ENCODE assay signal across 17 mouse cellular contexts in the genomic region with DNA sequence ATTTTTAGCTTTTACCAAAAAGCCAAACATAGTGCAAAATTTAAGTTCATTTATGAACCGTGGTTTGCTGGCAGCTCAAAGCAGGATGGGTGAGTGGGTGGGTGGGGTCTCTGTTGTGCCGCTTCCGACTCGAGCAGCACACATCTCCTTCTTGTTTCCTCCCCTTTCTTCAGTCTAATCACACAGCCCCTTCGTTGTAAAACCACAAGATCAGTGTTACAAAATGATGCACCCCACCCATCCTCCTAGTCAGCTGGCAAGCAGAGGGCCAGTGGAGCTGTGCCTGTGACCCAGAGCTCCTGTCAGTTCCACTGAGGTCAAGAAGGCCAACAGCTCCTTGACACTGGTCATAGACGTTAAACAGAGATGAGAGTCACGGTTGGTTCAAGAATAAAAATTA. TPM values are rescaled to one million over a fixed set of nuclear protein-coding genes. Genes with fewer than 3 reads are reported as not detected.
DNase-seq lines count a peak whose midpoint lies in the region; ATAC-seq and TF ChIP-seq lines count a peak whose summit lies in the region.
"Had no signal": no experiment of that assay in that cellular context is flagged by ENCODE, and none has a peak within 500 bp of the region (broad histone marks: within the 10 kb centered on the region; RNA-seq: fewer than 3 reads in every experiment).

No protein-coding gene starts in this region.

- peaks cover 51% of the 10 kb centered on the region for H3K4me1 ChIP-seq in heart, adult 2 months (ENCODE audit: control insufficient read depth, insufficient read depth, low read length)
- no peaks in the 10 kb centered on the region for H3K4me1 ChIP-seq in hindbrain, embryonic 11.5 days (replicated peaks; ENCODE audit: control insufficient read depth, insufficient read depth, low read length)
- H3K4me1 ChIP-seq in hindbrain, embryonic 13.5 days (replicated peaks): peaks cover 19% of the 10 kb centered on the region

- H3K27ac ChIP-seq in heart, adult 2 months: peak overlapping the region; percentile 50
- no peak overlapping the region for H3K27ac ChIP-seq in hindbrain, embryonic 11.5 days (ENCODE audit: low read depth, low read length)
- H3K27ac ChIP-seq in hindbrain, embryonic 13.5 days: no peak overlapping the region
- H3K27ac ChIP-seq: forebrain, embryonic 15.5 days; intestine, embryonic 15.5 days; limb, embryonic 15.5 days had no signal

- WGBS in heart, adult 2 months: 29% methylated on average over 7 of the region's 7 CpGs
- WGBS in hindbrain, embryonic 11.5 days: 87% methylated on average over 7 of the region's 7 CpGs
- 81% methylated on average over 7 of the region's 7 CpGs for WGBS in hindbrain, embryonic 13.5 days

- ATAC-seq in granulocyte monocyte progenitor cell, adult 5-6 weeks (replicated peaks; ENCODE audit: poor library complexity, severe bottlenecking): peak; percentile 82
- ATAC-seq in neutrophil, adult 5-6 weeks (ENCODE audit: extremely low read depth, insufficient number of reproducible peaks, low FRiP score, poor library complexity, severe bottlenecking): peak; percentile 34; the same call in 1 of the 2 replicates
- no peak for ATAC-seq in hindbrain, embryonic 11.5 days (ENCODE audit: low FRiP score)
- no peak for ATAC-seq in hindbrain, embryonic 13.5 days (ENCODE audit: low FRiP score)
- ATAC-seq: forebrain, embryonic 15.5 days; intestine, embryonic 15.5 days had no signal

- peaks cover 31% of the 10 kb centered on the region for H3K36me3 ChIP-seq in heart, adult 2 months (ENCODE audit: control insufficient read depth, insufficient read depth, low read length)
- H3K36me3 ChIP-seq in hindbrain, embryonic 11.5 days (ENCODE audit: control insufficient read depth, insufficient read depth, low read length): no peaks in the 10 kb centered on the region
- no peaks in the 10 kb centered on the region for H3K36me3 ChIP-seq in hindbrain, embryonic 13.5 days
- H3K36me3 ChIP-seq: forebrain, embryonic 15.5 days; intestine, embryonic 15.5 days; limb, embryonic 15.5 days had no signal

- H3K4me2 ChIP-seq in hindbrain, embryonic 11.5 days (replicated peaks; ENCODE audit: low read depth, low read length): no peak overlapping the region
- H3K4me2 ChIP-seq in hindbrain, embryonic 13.5 days: no peak overlapping the region
- H3K4me2 ChIP-seq: forebrain, embryonic 15.5 days; intestine, embryonic 15.5 days; limb, embryonic 15.5 days had no signal

- DNase-seq in heart, adult 2 months: peak in 1 of 2 experiments; percentile 56
- DNase-seq in heart, postnatal 10 days: no peak
- DNase-seq in B cell, adult 2 months: peak; percentile 54 to 58
- DNase-seq in Muller cell, postnatal 12 days (ENCODE audit: inconsistent ontology term): no peak
- no peak for DNase-seq in hindbrain, embryonic 11.5 days (ENCODE audit: low spot score)
- DNase-seq: cerebellum, postnatal 10 days; gastrocnemius, postnatal 10 days; heart, postnatal 14 days; kidney, postnatal 14 days; layer of hippocampus, postnatal 36 days; right cerebral cortex, postnatal 14 days had no signal

- no peak overlapping the region for H3K9ac ChIP-seq in heart, adult 2 months (ENCODE audit: low read depth, low read length)
- no peak overlapping the region for H3K9ac ChIP-seq in hindbrain, embryonic 11.5 days (ENCODE audit: low read depth, low read length)
- H3K9ac ChIP-seq in hindbrain, embryonic 13.5 days: no peak overlapping the region
- H3K9ac ChIP-seq: forebrain, embryonic 15.5 days; intestine, embryonic 15.5 days; limb, embryonic 15.5 days had no signal

- no peak for TF ChIP-seq CTCF in heart, adult 2 months (IDR thresholded peaks at IDR 0.05)

- intact Hi-C loops in heart, adult 2 months (cut with DNase I): no loop called here
- intact Hi-C loops in heart, postnatal 10 days (cut with DNase I): no loop called here

- TF ChIP-seq POLR2A in heart, adult 2 months (IDR thresholded peaks at IDR 0.05; ENCODE audit: insufficient read depth, low read depth, low read length): no peak

- H3K27me3 ChIP-seq in heart, adult 2 months (ENCODE audit: control insufficient read depth, insufficient read depth, low read length): no peaks in the 10 kb centered on the region
- H3K27me3 ChIP-seq in hindbrain, embryonic 11.5 days (ENCODE audit: control insufficient read depth, insufficient read depth, low read length): no peaks in the 10 kb centered on the region
- H3K27me3 ChIP-seq in hindbrain, embryonic 13.5 days: no peaks in the 10 kb centered on the region
- H3K27me3 ChIP-seq: forebrain, embryonic 15.5 days; intestine, embryonic 15.5 days; limb, embryonic 15.5 days had no signal

- no peaks in the 10 kb centered on the region for H3K9me3 ChIP-seq in hindbrain, embryonic 11.5 days (ENCODE audit: control insufficient read depth, low read length)
- no peaks in the 10 kb centered on the region for H3K9me3 ChIP-seq in hindbrain, embryonic 13.5 days
- H3K9me3 ChIP-seq: forebrain, embryonic 15.5 days; intestine, embryonic 15.5 days; limb, embryonic 15.5 days had no signal

- no peak overlapping the region for H3K4me3 ChIP-seq in heart, adult 2 months
- no peak overlapping the region for H3K4me3 ChIP-seq in hindbrain, embryonic 11.5 days (ENCODE audit: low read depth, low read length)
- H3K4me3 ChIP-seq in hindbrain, embryonic 13.5 days: no peak overlapping the region
- H3K4me3 ChIP-seq: forebrain, embryonic 15.5 days; intestine, embryonic 15.5 days; limb, embryonic 15.5 days had no signal

- no peak for TF ChIP-seq EP300 in heart, adult 2 months (IDR thresholded peaks at IDR 0.05; ENCODE audit: insufficient read depth, low read depth, low read length)

- peaks cover 15% of the 10 kb centered on the region for H3K79me2 ChIP-seq in heart, adult 2 months (replicated peaks; ENCODE audit: control insufficient read depth, insufficient read depth, low read length)

RNA-seq across cellular contexts. Expression of gene Cyth1, which starts 20.7 kb away (rescaled TPM):
- 10 to 100 TPM; 54.1 to 56.0 TPM for total RNA-seq in heart, adult 2 months (2021)
- polyA plus RNA-seq in heart, adult 2 months (2012; rRNA removed): 30.7 and 39.6 TPM in 2 replicates
- 10 to 100 TPM; 51.2 to 59.7 TPM for total RNA-seq in heart, postnatal 10 days (2021)
- total RNA-seq in granulocyte monocyte progenitor cell, adult 5-6 weeks (2014; fragmentation: Nextera tagmentation): 24.9 and 27.7 TPM in 2 replicates
- 38.6 and 43.6 TPM in 2 replicates for total RNA-seq in granulocyte monocyte progenitor cell, adult 5-6 weeks (2017)
- total RNA-seq in neutrophil, adult 5-6 weeks (2017): 155 and 192 TPM in 2 replicates
- polyA plus RNA-seq in hindbrain, embryonic 11.5 days (2014; fragmentation: Nextera tagmentation; extraction: Ambion mirVana): 16.5 and 16.7 TPM in 2 replicates
- polyA plus RNA-seq in hindbrain, embryonic 13.5 days (2015; fragmentation: Nextera tagmentation; extraction: Ambion mirVana): 24.0 and 24.4 TPM in 2 replicates

Comparison
In these comparisons a context has a peak if more than half of its experiments do, and no peak if none do; other contexts are left out.
1. DNase-seq: peak in B cell, adult 2 months (2 of 2); none in heart, postnatal 10 days (0 of 2), Muller cell, postnatal 12 days (single experiment) and hindbrain, embryonic 11.5 days (single experiment).
2. ATAC-seq: peak in granulocyte monocyte progenitor cell, adult 5-6 weeks (single experiment) and neutrophil, adult 5-6 weeks (single experiment); none in hindbrain, embryonic 11.5 days (single experiment) and hindbrain, embryonic 13.5 days (single experiment).